Mouse (Mus musculus) v-Abl transformed pro-B cells (cell line): ENCODE results near the gene Polr1e.
"Not testable (repeated sequence)": the region's sequence is repeated elsewhere in the genome, so short reads cannot be mapped to it uniquely, and the experiment has no call there.

ENCODE experiments used
- in situ Hi-C, 2 experiments: fragments of 400-800 bp; cut with MboI; formaldehyde crosslinking; loops; one replicate each; pipeline ENCODE4 v1.15.1; 2025; ENCODE audit not compliant: unreplicated experiment in 2 of 2

The Polr1e gene

GRCm38 (mm10) chr4:45040795-45041194 lies 22.4 kb downstream of the Polr1e start:
- in situ Hi-C loops: no loop called here

GRCm38 (mm10) chr4:45046679-45047078 lies 28.3 kb downstream of the Polr1e start:
- in situ Hi-C loops: no loop called here

DNA sequence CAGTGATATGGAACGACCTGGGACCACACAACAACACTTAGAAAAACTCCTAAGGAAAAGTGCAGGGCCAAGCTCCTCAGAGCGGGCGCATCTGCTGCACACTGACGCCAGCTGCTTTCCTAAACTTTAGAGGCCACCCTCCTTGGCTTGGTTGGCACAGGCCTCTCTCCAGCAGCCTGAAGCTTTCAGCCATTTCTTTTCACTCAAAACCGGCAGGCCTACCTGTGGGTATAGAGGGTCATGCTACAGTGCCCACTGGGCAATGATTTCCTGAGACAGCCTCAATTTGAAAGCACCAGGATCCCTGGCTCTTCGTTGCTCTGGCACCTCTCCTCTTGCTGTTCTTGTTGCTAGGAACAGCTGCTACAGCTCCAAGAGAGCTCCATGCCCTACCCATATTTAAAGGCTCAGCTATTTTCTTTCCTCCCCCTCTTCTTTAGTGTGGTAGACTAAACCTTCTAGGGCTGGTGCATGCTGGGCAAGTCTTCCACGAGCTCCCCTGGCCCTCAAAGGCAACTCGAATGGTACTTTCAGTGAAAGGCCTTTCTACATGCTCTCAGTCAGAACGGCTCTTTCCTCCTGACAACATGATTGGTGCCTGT lies 29.0 kb downstream of the Polr1e start:
- in situ Hi-C loops: no loop called here

DNA sequence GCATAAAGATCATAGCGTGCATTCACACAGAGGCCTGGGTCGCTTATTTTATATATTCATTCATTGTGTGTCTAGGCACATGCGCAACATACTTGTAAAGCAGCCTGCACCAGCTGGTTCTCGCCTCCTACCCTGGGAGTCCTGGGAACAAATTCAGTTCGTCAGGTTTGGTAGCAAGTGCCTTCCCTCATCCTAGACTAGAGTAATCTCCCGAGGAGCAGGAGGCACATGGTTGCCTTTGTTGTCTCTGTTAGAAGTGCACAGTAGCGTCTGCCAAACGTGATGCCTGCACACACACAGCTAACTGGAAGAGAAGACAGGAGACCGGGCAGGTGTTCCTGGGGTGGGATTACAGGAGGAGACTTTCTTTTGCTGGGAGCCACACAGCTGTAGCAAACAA lies 29.6 kb downstream of the Polr1e start:
- in situ Hi-C loops: no loop called here

- in situ Hi-C loops: no loop called here
Measured at GRCm38 (mm10) chr4:45054862-45055261, 36.5 kb downstream of the Polr1e start.

- in situ Hi-C loops: no loop called here
Measured at GRCm38 (mm10) chr4:45055451-45055850, 37.1 kb downstream of the Polr1e start.

DNA sequence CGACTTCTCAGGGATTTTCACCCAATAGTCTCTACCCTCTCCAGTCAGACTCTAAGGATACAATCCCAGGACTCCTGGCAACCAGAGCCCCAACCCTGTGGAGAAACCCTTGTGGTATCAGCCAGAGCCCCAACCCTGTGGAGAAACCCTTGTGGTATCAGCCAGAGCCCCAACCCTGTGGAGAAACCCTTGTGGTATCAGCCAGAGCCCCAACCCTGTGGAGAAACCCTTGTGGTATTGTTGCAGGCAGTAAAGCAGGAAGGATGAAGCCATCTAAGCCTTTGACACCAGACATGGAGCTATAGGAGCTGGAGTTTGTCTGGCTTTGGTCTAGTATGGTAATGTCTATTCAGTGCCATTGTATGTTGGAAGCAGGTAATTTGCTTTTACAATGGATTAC lies 45.5 kb downstream of the Polr1e start:
- in situ Hi-C loops: not testable (repeated sequence)

DNA sequence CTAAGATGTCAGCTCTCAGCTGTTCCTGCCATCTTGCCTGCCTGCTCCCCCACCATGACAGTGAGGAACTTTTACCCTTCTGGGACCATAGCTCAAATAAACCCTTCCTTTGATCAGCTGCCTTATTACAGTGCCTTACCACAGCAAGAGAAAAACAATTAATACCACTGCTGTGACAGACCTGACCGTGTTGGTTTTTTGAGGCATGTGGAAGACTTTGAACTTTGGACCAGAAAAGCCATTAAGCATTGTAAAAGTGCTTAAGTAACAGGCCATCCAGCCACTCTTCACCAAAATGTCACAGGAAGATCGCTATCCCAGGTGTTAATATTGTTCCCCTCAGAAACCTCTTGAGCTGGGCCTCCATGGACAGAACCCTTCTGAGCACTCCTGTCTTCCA lies 46.2 kb downstream of the Polr1e start:
- in situ Hi-C loops: no loop called here

DNA sequence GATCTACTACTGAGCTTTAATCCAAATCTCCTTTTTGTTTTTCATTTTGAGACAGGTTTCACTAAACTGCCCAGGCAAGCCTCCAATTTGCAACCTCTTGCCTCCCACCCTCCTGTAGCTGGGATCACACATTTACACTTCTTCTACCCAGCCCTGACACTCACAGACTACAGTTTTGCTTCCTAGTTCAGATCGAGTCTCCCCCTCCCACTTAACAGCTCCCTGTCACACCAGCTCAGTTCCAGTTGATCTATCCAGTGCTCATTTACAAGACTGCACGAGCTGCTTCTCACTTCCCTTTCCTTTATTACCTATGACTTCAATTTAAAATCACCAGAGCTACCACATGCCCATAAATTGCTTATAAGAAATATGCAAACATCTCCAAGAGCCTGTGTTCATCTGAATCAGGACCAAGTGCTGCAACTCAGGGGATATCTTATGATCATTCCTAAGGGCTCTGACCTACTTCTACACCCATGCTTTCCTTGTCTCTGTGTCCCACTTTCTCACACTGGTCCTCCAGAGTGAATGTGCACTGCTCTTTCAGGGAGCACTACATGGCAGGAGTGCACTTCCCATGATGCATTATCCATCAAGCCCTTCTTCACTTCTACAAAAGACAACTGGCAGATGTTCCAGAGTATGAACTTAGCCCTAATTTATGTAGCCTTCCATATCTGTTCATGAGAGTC lies 47.8 kb downstream of the Polr1e start:
- in situ Hi-C loops: no loop called here

- in situ Hi-C loops: no loop called here
Measured at GRCm38 (mm10) chr4:45067742-45068141, 49.4 kb downstream of the Polr1e start.

DNA sequence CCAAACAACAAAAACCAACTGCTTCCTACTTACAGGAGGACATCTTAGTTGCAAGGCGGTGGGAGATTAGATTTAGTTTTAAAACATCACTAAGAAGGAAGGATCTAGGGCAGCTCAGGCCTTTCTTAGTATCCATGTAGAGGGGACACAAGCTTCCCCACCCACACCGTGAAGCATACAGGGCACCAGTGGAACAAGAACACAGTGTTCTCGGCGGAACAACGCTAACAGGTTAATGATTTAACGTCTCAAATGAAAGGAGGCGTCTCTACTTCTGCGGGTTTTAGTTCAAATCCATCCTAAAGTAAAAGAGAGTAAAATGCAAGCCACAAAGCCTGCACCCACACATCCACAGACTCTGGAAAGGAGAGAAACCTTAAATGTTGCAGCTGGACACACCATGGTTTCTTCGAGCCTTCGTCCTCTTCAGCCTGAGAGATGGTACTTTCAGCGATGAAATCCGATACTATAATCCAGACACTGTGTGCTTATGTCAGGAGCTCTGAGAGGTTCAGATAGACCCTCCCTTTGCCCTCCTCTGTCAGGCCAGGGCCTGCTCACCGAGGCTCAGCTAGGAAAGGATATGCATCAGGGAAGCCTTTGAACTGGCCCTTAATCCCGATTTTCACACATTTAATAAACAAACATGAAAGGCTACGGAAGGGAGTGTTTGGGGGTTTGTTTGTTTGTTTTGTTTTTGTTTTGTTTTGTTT lies 54.0 kb downstream of the Polr1e start:
- in situ Hi-C loops: no loop called here

- in situ Hi-C loops: no loop called here
Measured at GRCm38 (mm10) chr4:45073544-45073943, 55.2 kb downstream of the Polr1e start.

DNA sequence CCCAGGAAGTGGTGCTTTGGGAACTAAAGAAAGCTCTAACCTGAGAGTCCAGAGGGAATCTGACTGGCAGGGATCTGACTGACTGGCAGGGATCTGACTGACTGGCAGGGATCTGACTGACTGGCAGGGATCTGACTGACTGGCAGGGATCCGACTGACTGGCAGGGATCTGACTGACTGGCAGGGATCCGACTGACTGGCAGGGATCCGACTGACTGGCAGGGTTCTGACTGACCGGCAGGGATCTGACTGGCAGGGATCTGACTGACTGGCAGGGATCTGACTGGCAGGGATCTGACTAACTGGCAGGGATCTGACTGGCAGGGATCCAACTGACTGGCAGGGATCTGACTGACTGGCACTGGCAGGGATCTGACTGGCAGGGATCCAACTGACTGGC lies 62.7 kb downstream of the Polr1e start:
- in situ Hi-C loops: not testable (repeated sequence)

GRCm38 (mm10) chr4:45082951-45083350 lies 64.6 kb downstream of the Polr1e start:
- in situ Hi-C loops: no loop called here

DNA sequence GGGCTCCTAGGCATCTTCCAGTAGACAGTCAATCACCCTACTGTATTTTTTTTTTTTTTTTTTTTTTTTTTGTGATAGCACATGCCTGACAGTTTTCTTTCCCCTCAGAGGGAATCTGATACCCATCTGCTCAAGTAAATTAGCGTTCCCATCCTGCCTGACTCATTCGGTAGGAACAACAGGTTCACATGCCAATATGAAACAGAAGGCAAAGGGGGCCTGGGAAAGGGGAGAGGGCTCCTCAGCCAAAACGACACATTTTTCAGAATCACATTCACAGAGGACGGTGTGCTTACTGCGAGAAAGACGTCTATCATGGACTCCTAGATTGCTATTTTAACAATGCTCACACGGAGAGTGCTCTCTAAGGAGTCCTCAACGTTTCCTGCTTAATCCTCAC lies 65.1 kb downstream of the Polr1e start:
- in situ Hi-C loops: no loop called here

GRCm38 (mm10) chr4:45084021-45084894 lies 65.9 kb downstream of the Polr1e start, which contains the start of gene Fbxo10:
Fbxo10 (minus strand) TSS chr4:45084604.
- in situ Hi-C loops: no loop called here

DNA sequence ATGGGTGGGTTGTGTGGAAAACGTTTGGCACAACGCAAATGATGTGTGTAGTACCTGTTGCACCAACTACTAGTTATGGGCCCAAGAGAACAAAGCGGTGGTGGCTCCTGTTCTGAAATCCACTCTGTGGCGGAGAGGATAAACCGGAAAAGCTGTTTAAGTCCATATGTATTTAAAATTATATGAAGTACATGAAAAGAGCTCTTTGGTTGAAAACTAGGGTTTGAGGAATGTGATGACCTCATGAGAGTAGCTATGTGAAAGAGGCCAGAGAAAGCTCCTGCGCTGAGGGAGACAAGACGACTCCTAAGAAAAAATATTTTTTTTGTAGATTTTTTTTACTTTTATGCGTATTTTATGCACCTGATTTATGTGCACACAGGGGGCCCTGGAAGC lies 66.5 kb downstream of the Polr1e start:
- in situ Hi-C loops: loop anchor here in 1 of 2 experiments (5.0 kb wide), 1 partner anchor 68 kb away; the partner anchor contains the start of gene Polr1e
